Mouse (Mus musculus): ENCODE results near the gene Atf6.

DNA sequence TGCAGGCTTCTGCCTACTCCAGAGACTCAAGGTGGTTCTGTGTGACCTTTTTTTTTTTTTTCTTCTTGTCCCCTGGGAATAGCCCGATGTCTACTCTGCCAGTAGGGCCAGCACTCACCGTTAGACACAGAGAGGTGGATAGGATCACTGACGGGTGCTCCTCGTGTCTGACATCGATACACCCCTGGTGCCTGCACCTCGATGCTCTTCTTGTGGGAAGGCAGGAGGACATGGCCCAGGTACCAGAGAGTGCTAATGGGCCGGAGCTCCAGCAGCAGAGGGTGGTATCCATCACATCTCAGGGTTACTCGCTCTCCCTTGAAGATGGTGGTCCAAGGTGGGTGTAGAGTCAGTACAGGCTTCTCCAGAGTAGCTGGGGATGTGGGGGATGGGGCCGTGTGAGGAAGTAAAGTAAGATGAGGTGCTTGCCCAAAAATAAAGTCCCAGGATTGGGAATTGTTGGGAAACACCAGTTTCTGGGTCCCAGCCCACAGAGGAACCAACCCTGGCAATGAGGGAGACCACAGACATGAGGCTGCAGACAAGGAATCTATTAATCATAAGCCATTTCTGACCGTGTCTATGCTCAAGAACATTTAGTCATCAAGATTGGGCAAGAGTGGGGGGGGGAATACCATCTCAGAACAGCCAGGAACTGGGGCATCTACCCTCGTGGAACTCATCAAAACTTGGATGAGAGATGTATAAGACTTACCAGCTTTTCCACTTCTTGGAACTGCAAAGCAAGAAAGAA lies 44.5 kb upstream of the Atf6 start:
- TF ChIP-seq EP300 (optimal IDR thresholded peaks at IDR 0.05) (no peak), CTCF (IDR thresholded peaks at IDR 0.05; ENCODE audit: low read depth) (no peak)

All from stomach, postnatal 0 days (tissue).